Mouse (Mus musculus): ENCODE results near the gene Dars2. TPM values are rescaled to one million over a fixed set of nuclear protein-coding genes. Genes with fewer than 3 reads are reported as not detected.
"Not testable (repeated sequence)": the region's sequence is repeated elsewhere in the genome, so short reads cannot be mapped to it uniquely, and the experiment has no call there.

The Dars2 gene
- polyA plus RNA-seq, 1 experiment from 2014 or later = 26.7 TPM

DNA sequence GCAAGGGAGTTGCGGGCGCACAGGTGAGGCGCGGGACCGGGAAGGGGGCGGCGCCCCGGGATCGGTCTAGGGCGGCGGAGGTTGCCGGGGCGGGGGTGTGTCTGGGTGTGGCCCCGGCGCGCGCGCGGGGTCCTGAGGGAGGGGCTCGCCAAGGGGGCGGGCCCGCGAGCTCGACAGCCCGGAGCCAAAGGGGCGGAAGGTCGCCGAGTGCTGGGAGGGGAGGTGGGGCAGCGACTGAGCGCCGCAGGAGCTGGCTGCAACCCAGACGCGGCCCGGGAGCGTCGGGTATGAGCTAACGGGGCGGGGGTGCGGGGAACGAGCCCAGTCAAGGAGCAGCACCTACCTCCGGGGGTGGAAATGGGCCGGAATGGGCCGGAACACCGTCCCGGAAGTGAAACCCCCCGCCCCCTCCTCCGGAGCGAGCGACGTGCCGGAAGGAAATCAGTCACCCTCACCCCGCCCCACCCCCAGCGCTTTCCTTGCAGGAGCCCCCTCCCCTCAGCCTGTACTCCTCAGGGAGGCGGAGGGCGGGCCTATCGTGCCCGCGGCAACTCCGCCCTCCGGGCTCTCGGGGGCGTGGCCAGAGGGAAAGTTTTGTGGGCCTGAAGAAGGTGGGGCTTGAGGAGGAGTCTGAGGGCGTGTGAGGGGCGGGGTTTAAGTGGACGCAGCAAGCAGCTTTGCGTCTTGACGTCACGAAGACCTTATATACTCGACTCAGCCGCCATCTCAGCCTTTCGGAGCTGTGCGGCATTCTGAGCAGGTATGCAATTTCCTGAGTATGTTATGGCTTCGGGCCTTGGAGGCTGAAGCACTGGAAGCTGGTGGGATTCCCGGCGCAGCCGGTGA lies 35.8 kb downstream of the Dars2 start, which contains the start of gene Zbtb37:
Gene Zbtb37, minus strand, starts transcription at position 415 of the 846 bp plus-strand sequence.
- Histone ChIP-seq H3K9ac (peak within 1 kb of the TSS; percentile 80), H3K27ac (peak within 1 kb of the TSS; percentile 97), H3K4me2 (peak within 1 kb of the TSS; percentile 67), H3K9me3 (no peaks in the 10 kb centered on the region), H3K27me3 (no peaks in the 10 kb centered on the region), H3K4me3 (peak within 1 kb of the TSS; percentile 72), H3K4me1 (peaks cover 17% of the 10 kb centered on the region; the same call in 1 of the 2 replicates), H3K36me3 (peaks cover 50% of the 10 kb centered on the region)
- peak; percentile 94 for ATAC-seq (ENCODE audit: insufficient number of reproducible peaks, low FRiP score, low TSS enrichment, low read depth)
- under 1% methylated on average over 70 of the region's 76 CpGs for WGBS

DNA sequence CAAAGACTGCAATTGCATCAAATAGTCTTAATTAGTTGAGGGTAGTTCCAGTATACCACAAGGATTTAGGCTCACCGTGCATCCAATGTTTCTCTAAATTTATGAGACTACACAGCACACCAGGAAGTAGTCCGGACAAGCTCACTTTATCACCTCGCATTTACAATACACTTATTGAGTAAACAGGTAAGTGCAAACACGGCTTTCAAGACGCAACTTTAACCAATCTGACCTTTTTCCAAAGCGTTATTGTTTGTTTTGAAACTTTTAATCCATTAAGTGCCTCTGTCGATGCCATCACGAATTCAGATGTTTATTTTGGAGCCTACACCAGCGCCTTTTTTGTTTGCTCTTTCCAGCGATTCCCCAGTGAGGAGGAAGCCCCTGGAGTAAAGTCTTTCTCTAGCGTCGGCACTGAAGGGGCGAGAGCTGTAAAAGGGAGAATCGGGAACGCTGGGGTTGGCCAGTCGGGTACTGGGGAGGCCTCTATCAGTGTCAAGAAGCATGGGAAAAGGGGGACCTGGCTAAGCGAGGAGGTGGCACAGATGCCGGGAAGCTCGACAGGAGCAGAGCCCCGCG lies 36.5 kb downstream of the Dars2 start:
- no peak; the same call in 1 of the 2 replicates for ATAC-seq (ENCODE audit: insufficient number of reproducible peaks, low FRiP score, low TSS enrichment, low read depth)
- peak overlapping the region; percentile 75 for H3K9ac ChIP-seq
- WGBS = under 1% methylated on average over 21 of the region's 21 CpGs
- peaks cover 46% of the 10 kb centered on the region for H3K36me3 ChIP-seq
- peak overlapping the region; percentile 72 for H3K4me3 ChIP-seq
- peaks cover 17% of the 10 kb centered on the region; the same call in 1 of the 2 replicates for H3K4me1 ChIP-seq
- no peaks in the 10 kb centered on the region for H3K27me3 ChIP-seq
- peak overlapping the region; percentile 67 for H3K4me2 ChIP-seq
- H3K9me3 ChIP-seq = no peaks in the 10 kb centered on the region
- H3K27ac ChIP-seq = peak overlapping the region; percentile 97

DNA sequence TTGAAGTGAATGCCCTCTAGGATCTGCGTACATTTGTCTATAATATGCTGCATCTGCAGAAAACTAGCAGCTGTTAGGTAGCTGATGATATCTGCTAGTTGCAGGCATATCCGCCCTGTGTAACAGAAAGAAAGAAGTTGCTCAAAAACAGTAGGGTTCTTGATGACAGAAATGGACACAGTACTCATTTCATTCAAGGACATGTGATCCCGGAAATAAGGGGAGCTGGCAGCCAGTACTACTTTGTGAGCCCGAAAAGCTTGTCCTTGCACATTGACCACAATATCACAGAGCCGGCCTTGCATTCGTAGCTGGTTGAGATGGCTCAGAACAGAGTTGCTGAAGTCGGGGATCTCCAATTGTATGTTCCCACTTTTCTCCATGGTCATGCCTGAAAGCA lies 38.1 kb downstream of the Dars2 start:
- no peaks in the 10 kb centered on the region for H3K9me3 ChIP-seq
- H3K4me2 ChIP-seq = no peak overlapping the region
- peaks cover 17% of the 10 kb centered on the region; the same call in 1 of the 2 replicates for H3K4me1 ChIP-seq
- H3K27me3 ChIP-seq = no peaks in the 10 kb centered on the region
- H3K27ac ChIP-seq = no peak overlapping the region
- H3K9ac ChIP-seq = no peak overlapping the region
- H3K4me3 ChIP-seq = no peak overlapping the region
- H3K36me3 ChIP-seq = peaks cover 33% of the 10 kb centered on the region
- 91% methylated on average over 7 of the region's 7 CpGs for WGBS
- ATAC-seq (ENCODE audit: insufficient number of reproducible peaks, low FRiP score, low TSS enrichment, low read depth) = no peak

DNA sequence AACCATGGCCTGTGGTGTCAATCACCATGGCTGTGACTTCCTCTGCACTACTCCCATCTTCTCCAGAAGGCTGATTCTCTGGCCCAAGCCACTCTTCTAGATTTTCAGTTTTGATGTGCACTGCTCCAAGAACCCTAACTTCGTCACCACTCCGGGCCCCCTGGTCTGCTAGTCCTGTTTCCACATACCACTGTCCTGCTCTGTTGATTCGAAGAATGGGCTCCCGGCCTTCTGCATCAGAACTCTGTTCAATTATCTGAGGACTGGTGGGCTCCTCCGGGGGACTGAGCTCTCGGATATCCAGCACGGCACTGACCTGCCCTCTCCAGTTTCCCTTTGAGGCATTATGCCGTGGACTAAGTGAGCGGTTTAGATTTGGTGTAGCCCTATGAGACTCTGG lies 38.6 kb downstream of the Dars2 start:
- Histone ChIP-seq H3K9ac (no peak overlapping the region), H3K9me3 (no peaks in the 10 kb centered on the region), H3K4me3 (no peak overlapping the region), H3K4me2 (no peak overlapping the region), H3K27me3 (no peaks in the 10 kb centered on the region), H3K27ac (no peak overlapping the region), H3K4me1 (peaks cover 16% of the 10 kb centered on the region; the same call in 1 of the 2 replicates), H3K36me3 (peaks cover 32% of the 10 kb centered on the region)
- WGBS = 93% methylated on average over 9 of the region's 9 CpGs
- no peak for ATAC-seq (ENCODE audit: insufficient number of reproducible peaks, low FRiP score, low TSS enrichment, low read depth)

DNA sequence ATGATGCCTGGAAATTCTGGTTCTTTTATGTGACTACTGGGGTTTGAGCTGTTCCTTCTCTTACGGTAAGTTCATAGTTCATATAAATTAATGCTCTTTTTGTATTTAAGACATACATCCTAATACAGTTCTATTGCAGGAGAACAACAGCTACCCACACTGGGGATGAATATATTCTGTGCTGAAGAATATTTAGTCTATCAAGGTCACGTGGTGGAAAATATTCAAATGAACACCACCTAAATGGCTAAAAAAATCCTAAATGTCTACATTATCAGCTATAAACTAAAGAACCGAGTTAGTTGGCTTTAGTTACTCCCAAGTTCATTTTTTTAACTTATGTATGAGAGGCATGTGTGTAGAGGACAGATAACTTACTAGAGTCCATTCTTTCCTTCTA lies 40.4 kb downstream of the Dars2 start:
- ATAC-seq (ENCODE audit: insufficient number of reproducible peaks, low FRiP score, low TSS enrichment, low read depth) = no peak
- Histone ChIP-seq H3K27me3 (no peaks in the 10 kb centered on the region), H3K4me3 (no peak overlapping the region), H3K27ac (no peak overlapping the region), H3K9me3 (no peaks in the 10 kb centered on the region), H3K9ac (no peak overlapping the region), H3K4me2 (no peak overlapping the region), H3K36me3 (peaks cover 20% of the 10 kb centered on the region), H3K4me1 (peaks cover 18% of the 10 kb centered on the region; the same call in 1 of the 2 replicates)
- 78% methylated on average over 3 of the region's 3 CpGs for WGBS

DNA sequence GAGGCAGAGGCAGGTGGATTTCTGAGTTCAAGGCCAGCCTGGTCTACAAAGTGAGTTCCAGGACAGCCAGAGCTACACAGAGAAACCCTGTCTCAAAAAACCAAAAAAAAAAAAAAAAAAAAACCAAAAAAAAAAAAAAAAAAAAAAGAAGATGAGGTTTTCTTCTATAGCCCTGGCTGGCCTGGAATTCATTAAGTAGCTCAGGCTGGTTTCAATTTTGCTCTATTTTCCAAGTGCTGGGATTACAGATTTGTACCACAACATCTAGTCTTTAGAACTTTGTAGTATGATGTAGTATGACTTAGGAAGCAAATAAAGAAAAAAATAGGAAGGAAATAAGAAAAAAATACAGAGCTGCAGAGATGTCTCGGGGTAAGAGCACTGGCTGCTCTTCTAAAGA lies 42.0 kb downstream of the Dars2 start:
- Histone ChIP-seq H3K36me3 (peaks cover 20% of the 10 kb centered on the region), H3K4me1 (peaks cover 21% of the 10 kb centered on the region; the same call in 1 of the 2 replicates)
- not testable (repeated sequence) for H3K9ac ChIP-seq; H3K4me3 ChIP-seq; H3K27me3 ChIP-seq; H3K4me2 ChIP-seq; H3K9me3 ChIP-seq; ATAC-seq (ENCODE audit: insufficient number of reproducible peaks, low FRiP score, low TSS enrichment, low read depth); H3K27ac ChIP-seq
- 55% methylated on average over 1 of the region's 1 CpGs for WGBS

DNA sequence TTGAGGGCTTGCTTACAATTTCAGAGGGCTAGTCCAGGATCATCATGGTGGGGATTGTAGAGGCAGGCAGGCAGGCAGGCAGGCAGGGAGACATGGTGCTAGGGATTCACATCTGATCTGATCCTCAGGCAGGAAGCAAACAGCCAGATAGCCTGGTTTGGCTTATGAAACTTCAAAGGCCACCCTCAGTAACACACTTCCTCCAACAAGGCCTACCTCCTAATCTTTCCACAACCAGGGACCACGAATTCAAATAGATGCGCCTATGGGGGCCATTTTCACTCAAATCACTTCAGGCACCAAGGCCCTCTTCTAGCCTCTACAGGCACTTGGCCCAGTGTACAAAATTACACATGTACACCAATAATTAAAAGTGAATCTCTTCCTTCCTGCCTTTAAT lies 43.3 kb downstream of the Dars2 start:
- Histone ChIP-seq H3K36me3 (peaks cover 18% of the 10 kb centered on the region), H3K9ac (no peak overlapping the region), H3K27me3 (no peaks in the 10 kb centered on the region), H3K4me3 (no peak overlapping the region), H3K9me3 (no peaks in the 10 kb centered on the region), H3K4me1 (peaks cover 14% of the 10 kb centered on the region; the same call in 1 of the 2 replicates), H3K27ac (no peak overlapping the region), H3K4me2 (no peak overlapping the region)
- no peak for ATAC-seq (ENCODE audit: insufficient number of reproducible peaks, low FRiP score, low TSS enrichment, low read depth)
- WGBS = 69% methylated on average over 2 of the region's 2 CpGs

DNA sequence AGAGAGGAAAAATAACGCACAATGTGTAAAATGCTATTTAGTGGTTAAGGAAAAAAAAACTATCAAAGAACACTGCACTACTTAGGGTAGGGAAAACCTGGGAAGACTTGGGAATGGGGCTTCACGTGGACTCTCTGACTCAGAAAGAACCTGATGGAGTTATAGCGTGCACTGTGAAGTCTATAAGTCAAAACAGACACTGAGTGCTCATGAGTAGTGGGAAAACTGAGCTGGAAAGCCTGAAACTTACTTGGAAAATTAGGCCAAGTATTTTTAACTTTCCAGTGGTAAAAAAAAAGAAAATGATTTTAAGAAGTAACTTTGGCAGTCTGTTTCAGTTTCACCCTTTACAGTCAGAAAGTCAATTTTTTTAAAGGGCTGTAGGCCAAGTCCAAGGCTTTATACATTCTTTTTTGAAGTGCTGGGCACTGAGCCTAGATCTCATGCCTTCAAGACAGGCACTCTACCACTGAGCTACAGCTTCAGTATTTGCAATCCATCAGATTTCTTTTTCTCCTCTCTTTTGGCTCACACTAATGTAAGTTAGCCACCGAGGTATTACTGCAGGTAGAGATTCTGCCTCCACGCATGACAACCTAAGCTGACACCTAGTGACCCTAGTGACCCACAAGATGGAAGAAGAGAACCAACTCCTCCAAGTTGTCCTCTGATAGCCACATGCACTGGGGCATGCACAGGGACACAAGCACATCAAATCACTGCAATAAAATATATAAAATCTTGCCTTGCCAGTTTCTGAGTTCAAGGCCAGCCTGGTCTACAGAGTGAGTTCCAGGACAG lies 44.8 kb downstream of the Dars2 start:
- no peaks in the 10 kb centered on the region for H3K9me3 ChIP-seq
- H3K36me3 ChIP-seq = peaks cover 5% of the 10 kb centered on the region; the same call in 1 of the 2 replicates
- ATAC-seq (ENCODE audit: insufficient number of reproducible peaks, low FRiP score, low TSS enrichment, low read depth) = peak; percentile 85
- WGBS = 40% methylated on average over 5 of the region's 5 CpGs
- no peak overlapping the region for H3K4me3 ChIP-seq
- no peak overlapping the region for H3K9ac ChIP-seq
- H3K4me1 ChIP-seq = peaks cover 11% of the 10 kb centered on the region; the same call in 1 of the 2 replicates
- no peaks in the 10 kb centered on the region for H3K27me3 ChIP-seq
- no peak overlapping the region for H3K4me2 ChIP-seq
- peak overlapping the region; percentile 83 for H3K27ac ChIP-seq

DNA sequence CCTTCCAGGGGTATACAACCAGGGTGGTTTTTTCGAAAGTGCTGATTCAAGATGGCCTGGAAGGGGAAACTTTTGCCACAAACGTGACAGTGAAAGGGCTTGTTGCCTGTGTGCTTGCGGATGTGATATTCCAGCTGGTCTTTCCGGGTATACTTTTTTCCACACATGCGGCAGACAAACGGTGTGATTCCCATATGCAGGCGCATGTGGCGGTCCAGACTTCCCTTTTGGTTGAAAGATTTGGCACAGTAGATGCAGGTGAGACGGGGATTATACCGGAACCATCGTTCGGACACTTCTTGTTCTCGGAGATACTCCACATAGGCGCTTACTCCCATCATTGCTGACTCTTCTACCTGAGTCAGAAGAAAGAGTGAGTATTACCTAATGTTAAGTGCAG lies 50.4 kb downstream of the Dars2 start:
- Histone ChIP-seq H3K9ac (no peak overlapping the region), H3K27ac (no peak overlapping the region), H3K9me3 (no peaks in the 10 kb centered on the region), H3K4me3 (no peak overlapping the region), H3K4me2 (no peak overlapping the region), H3K27me3 (no peaks in the 10 kb centered on the region), H3K4me1 (peaks cover 8% of the 10 kb centered on the region; the same call in 1 of the 2 replicates), H3K36me3 (peaks cover 24% of the 10 kb centered on the region)
- ATAC-seq (ENCODE audit: insufficient number of reproducible peaks, low FRiP score, low TSS enrichment, low read depth) = no peak
- 93% methylated on average over 14 of the region's 14 CpGs for WGBS

DNA sequence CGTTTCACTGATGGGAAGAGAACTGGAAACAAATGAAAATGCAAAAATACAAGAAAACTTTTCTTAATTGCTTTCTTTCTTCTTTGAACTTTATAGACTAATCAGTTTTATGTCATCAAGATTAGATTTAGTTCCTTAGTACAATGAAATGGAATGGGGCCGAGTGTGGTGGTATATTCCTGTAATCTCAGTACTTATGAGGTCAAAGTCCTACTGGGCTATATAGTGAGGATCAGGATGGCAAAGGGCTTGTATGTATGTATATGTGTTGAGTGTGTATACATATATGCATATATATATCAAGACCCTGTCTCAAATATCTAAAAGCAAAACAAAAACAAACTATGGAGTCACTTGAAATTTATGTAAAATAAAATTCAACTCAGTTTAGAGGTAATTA lies 54.1 kb downstream of the Dars2 start:
- H3K36me3 ChIP-seq = peaks cover 31% of the 10 kb centered on the region
- H3K27me3 ChIP-seq = no peaks in the 10 kb centered on the region
- H3K4me3 ChIP-seq = no peak overlapping the region
- no peak for ATAC-seq (ENCODE audit: insufficient number of reproducible peaks, low FRiP score, low TSS enrichment, low read depth)
- WGBS = 75% methylated on average over 2 of the region's 2 CpGs
- H3K4me1 ChIP-seq = no peaks in the 10 kb centered on the region
- H3K4me2 ChIP-seq = no peak overlapping the region
- no peak overlapping the region for H3K27ac ChIP-seq
- no peak overlapping the region for H3K9ac ChIP-seq
- no peaks in the 10 kb centered on the region for H3K9me3 ChIP-seq

DNA sequence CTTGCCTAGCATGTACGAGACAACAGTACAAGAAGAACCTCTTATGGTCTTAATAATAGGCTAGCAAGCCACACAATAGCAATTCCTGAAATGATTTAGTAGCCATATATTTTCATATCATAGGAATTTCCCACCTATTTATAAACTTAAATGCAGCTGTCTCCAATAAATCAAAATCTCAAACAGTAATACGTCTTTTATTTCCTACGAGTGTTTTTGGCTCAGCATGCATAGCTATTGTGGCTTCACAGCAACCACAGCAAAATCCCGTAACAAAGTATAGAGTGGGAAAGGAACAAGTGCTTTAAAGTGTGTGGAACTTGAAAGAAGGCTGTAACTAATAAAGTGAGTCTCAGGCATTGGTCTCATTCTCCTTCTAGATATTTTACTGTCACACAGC lies 60.0 kb downstream of the Dars2 start:
- H3K4me3 ChIP-seq = no peak overlapping the region
- WGBS = 37% methylated on average over 4 of the region's 4 CpGs
- no peak for ATAC-seq (ENCODE audit: insufficient number of reproducible peaks, low FRiP score, low TSS enrichment, low read depth)
- no peak overlapping the region for H3K9ac ChIP-seq
- peaks cover 5% of the 10 kb centered on the region; the same call in 1 of the 2 replicates for H3K4me1 ChIP-seq
- H3K9me3 ChIP-seq = no peaks in the 10 kb centered on the region
- peaks cover 9% of the 10 kb centered on the region; the same call in 1 of the 2 replicates for H3K36me3 ChIP-seq
- no peaks in the 10 kb centered on the region for H3K27me3 ChIP-seq
- H3K27ac ChIP-seq = no peak overlapping the region
- H3K4me2 ChIP-seq = no peak overlapping the region
